Mouse (Mus musculus) gastrocnemius, postnatal 14 days (tissue): ENCODE results near the gene Ifna13. TPM values are rescaled to one million over a fixed set of nuclear protein-coding genes. Genes with fewer than 3 reads are reported as not detected.

Experiments
- DNase-seq: peaks from one replicate; pipeline ENCODE4 v3.0.0; 2021; ENCODE audit warnings: mixed read lengths
- intact Hi-C: fragments of 180-260 bp; cut with DNase I; formaldehyde crosslinking; loops from one replicate; pipeline ENCODE4 v1.15.1; 2025; ENCODE audit warnings: low total_unique reads
- long read RNA-seq, 2 experiments: library from polyadenylated mRNA; stranded (forward); transcript quantifications; one replicate each; pipeline ENCODE4 v2.0.0; 2021
- total RNA-seq, 2 experiments: library from RNA; stranded (reverse); gene quantifications; 2 replicates each; pipeline ENCODE4 v1.2.3; 2021

Gene Ifna13
- not detected for total RNA-seq
- long read RNA-seq, experiment 1: 0 reads
- long read RNA-seq, experiment 2: 0 reads

DNA sequence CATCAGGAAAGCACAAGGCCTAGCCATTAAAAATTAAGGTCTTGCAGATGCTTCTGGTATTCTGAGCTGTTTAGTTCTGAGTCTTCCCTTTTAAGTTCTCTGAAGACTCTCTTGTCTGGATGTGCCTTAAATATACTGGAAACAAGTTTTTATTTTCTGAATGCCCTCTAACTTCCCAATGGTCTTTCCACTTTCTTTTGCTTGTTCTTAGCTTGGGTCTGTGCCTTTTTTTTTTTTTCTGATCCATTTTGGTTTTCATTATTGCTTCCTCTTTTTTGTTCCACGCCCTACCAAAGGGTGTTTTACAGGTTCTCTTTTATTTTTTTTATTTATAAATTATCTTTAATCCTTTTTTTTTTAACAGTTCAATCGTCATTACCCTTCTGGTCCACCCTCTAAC is at the start of gene Ifna13:
Gene Ifna13, minus strand, starts transcription at position 101 of the 400 bp plus-strand sequence.
- no peak for DNase-seq
- intact Hi-C loops: no loop called here

DNA sequence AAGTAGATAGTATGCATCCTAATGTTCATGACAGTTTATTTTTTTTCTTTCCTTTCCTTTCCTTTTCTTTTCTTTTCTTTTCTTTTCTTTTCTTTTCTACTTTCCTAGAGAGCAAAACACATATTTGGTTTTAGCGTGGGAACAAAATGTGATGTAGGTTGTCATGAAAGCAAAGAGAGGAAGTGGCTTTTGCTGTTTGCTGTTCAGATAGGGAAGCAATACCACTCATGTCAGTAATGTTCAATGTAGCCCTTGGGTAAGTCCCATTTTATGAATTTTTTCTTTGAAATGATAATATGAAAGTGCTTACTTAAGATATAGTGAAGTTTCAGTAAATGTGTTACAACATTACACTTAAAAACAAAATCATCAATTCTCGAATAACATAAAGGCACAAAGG is 49.1 kb upstream of the Ifna13 start:
- intact Hi-C loops: no loop called here
- no peak for DNase-seq

DNA sequence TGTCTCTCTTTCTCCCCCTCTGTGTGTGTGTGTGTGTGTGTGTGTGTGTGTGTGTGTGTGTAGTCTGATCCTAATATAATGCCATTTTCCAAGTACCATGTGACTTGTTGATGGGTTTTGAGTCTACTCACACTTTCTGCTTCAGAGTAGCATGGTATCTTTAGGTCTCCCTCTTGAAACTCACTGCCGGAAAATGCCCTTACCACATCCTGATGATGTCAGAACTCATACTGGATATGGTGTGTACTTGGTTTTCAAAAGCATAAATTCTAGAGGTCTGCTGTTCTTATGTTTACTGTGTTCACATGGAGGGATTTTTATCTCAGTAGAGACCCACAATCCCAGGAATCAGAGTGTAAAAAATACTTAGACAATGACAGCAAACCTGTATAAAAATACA is 48.3 kb upstream of the Ifna13 start:
- intact Hi-C loops: no loop called here
- DNase-seq: no peak

DNA sequence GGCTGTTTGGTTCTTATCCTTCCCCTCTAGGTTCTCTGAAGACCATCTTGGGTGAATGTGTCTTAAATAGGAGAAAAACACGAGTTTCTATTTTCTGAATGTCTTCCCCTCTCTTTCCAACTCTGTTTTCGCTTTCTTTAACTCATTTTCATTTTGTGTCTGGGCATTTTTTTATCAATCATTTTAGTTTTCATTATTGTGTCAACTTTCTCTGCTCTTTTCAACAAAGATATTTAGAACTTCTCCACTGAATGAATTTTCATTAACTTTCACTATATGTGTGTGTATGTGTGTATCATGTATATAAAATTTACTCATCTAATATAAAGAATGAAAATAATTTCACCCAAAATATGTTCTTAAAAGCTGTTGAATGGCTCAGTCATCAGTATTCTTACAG is 47.0 kb upstream of the Ifna13 start, which contains the start of gene Ifnab:
Gene Ifnab, minus strand, starts transcription at position 101 of the 400 bp plus-strand sequence.
- intact Hi-C loops: no loop called here
- no peak for DNase-seq

DNA sequence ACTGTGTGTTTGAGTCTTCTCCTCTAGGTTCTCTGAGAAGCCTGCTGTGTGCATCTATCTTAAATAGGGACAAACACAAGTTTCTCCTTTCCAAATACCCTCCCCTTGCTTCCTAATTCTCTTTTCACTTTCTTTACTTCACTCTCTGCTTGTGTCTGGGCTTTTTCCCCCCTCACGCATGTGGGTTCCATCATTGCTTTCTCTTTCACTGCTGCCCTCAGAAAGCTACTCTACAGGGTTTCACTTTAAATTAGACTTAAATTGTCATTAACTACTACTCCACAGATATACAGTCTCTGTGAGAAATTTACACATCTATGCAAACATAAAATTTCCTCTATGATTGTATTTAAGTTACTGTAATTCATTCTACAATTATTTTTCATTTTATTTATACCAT is 39.6 kb upstream of the Ifna13 start, which contains the start of gene Ifna2:
Gene Ifna2, minus strand, starts transcription at position 101 of the 400 bp plus-strand sequence.
- intact Hi-C loops: no loop called here
- no peak for DNase-seq

DNA sequence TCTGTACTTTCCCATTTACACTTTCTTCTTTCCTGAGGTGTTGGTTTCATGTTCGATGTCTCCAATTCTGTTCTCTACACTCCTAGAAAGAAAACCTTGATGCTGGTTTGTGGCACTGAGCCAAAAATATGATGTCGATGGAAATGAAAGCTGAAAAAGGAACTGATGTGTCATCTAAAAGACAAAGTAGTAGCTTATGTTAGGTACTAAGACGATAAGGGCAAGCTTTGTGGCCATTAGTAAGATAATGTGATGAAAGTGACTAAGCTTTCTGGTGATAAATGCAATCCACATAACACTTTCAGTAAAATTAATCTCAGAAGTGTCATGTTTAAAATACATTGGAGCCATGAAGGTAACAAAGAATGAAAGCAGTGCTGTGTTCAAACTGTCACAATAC is 37.1 kb upstream of the Ifna13 start:
- no peak for DNase-seq
- intact Hi-C loops: no loop called here

DNA sequence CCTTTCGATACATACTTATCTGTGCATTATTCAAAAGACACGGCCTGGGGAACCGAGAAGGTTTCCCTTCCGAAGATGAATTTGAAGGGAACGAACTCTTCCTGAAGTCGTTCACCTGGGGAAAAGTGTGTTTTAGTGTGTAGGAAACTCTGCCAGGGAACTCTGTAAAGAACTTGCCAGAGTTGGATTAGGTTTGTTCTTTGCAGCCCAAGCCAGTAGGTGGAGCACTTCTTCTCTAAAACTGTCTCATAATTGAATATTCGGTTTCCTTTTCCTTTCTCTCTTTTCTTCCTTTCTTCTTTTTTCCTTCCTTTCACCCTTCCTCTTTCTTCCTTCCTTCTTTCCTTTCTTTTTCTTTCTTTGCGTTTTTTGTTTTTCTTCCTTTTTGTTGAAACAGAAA is 36.1 kb upstream of the Ifna13 start:
- no peak for DNase-seq
- intact Hi-C loops: no loop called here

DNA sequence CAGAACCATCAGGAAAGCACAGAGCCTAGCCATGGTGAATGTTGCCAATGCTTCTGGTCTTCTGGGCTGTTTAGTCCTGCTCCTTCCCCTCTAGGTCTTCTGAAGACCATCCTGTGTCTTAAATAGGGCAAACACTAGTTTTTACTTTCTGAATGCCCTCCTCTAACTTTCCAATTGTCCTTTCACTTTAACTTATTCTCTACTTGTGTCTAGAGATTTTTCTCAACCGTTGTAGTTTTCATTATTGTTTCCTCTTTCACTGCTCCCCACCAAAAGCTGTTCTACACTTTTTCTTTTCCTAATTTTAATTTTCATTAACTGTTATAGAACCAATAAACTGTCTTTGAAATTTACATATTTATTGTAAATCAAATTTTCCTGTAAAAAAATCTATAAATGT is 32.6 kb upstream of the Ifna13 start, which contains the start of gene Ifna16:
Gene Ifna16, minus strand, starts transcription at position 101 of the 400 bp plus-strand sequence.
- no peak for DNase-seq

DNA sequence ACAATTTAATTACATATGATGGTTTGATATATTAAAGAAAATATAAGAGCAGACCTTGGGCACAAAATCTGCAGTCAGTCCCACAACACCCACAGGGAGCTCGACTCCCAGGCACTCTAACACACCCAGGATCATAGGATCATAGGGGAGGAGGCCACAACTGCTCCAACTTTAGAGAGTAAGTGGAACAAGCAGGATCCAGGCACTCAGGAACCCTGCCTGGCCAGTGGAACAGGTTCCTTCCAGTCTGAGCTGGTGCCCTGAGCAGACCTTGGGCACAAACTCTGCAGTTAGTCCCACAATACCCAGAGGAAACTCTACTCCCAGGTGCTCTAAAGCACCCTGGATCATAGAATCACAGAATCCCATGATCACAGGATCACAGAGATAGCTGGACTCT is 11.2 kb upstream of the Ifna13 start:
- intact Hi-C loops: no loop called here

More for the DNA sequence above, 32.6 kb upstream of the Ifna13 start, which contains the start of gene Ifna16:
- intact Hi-C loops: no loop called here

DNA sequence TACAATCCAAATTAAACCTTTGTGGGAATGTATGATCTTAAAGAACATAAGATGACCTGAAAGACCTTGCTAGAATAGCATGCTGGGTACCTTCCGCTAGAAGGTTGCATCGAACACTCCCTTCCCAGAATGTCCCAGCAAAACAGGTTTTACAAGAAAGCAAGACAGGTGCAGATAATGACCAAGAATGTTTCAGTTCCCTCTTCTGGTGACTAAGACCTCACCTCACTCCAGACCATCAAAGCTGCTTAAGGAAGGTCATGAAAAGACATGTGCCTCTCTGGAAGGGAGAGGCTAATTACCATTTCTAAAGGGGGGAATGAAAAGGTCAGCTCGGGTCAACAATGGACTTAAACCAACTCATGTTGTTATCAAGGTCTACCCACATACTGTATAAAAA is 9.4 kb upstream of the Ifna13 start:
- no peak for DNase-seq

More for the DNA sequence above, 11.2 kb upstream of the Ifna13 start:
- no peak for DNase-seq

DNA sequence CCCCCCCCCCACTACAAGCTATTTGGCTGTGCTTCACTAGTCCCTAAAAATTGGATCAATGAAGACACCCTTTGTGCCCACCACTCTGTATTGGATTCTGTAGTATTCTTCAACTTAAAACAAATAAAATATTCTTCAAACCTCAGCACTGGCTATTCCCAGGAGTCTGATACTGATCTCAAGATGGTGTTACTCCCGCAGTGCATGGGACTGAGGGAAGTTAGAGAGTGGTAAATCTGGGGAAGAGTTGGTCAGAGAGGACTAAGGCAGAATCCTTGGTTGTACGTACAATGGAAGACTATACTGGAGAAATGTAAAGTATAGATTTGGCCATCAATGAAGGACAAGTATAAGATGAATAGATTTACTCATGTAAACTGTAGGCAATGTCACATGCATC is 1.7 kb downstream of the Ifna13 start:
- DNase-seq: no peak
- intact Hi-C loops: no loop called here

More for the DNA sequence above, 9.4 kb upstream of the Ifna13 start:
- intact Hi-C loops: no loop called here

DNA sequence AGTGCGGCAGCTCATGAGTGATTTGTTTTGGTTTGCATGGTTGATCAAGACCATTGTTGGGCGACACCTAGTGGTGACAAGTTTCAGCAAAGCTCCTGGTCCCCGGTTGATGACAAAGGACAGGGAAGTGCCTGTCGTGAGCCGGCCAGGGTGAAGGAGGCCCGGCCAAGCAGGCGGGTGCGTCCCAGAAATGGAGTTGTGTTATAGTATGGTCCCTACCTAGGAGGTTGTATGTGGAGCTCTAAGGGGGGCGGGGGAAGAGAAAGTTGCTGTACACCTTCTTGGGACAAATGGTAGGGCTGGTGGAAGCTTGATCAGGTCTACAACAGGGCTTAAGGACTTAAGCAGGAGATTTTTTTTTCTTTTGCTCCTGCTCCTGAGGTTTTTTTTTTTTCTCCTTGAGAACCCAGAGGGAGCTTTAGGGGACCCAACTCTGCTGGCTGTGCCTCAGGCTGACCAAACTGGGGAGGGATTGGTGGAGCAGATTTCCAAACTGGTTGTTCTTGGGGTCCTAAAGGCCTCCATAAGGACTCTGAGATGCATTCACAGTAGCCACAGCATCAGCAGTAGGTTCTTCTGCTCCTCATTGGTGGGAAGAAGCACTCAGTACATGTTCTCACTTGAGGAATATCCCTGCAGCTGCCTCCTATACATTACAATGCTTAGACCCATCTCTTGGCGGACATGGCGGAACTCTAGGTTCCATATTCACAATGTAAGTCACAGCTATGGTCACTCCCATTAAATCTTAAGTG is 3.0 kb downstream of the Ifna13 start:
- peak; percentile 89 for DNase-seq
- intact Hi-C loops: no loop called here

DNA sequence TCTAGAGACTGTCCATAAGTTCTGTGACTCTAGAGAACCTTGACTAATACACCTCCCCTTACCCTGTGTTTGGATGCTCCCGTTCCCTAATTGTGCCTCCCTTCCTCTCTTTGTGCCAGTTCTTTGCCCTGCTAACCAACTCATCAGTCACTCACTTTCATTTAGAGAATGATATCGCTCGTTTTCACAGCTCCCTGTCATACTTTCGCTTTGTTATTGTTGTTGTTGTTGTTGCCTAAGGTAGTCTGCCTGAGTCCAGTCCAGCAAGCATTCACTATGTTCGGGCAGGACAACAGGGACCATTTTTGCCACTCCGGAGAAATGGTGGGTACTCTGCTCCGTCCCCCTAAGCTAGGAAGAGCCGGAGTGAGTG is 3.6 kb downstream of the Ifna13 start:
- intact Hi-C loops: no loop called here
- no peak for DNase-seq

DNA sequence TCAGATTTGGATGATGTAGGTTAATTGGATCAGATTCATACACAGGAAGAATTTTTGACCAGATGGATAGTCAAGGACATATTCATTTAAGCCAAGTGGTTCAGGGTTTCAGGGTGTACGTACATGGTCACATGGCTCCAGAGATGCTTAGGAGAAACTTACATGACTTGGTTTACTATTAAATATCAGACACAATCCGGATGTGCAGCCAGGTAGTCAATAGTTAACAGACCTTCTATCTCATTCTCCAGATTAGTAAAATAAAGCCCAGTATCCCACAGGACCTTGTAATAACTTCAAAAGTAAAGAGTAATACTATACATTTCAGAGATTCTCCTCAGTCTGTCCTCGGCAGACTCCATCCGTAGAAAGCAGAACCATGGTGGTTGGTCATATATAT is 9.9 kb downstream of the Ifna13 start, which contains the start of gene C87499:
Gene C87499, minus strand, starts transcription at position 101 of the 400 bp plus-strand sequence.
- intact Hi-C loops: no loop called here
- DNase-seq: no peak

DNA sequence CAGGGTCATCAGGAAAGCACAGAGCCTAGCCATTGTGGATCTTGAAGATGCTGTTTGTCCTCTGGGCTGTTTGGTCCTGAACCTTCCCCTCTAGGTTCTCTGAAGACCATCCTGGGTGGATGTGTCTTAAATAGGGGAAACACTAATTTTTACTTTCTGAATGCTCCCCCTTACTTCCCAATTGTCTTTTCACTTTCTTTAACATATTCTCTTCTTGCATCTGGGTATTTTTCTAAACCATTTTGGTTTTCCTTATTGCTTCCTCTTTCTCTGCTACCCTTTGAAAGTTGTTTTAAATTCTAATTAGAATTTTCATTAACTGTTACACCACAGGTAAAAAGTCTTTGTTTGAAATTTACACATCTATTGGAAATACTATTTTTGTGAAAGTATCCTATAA is 41.0 kb downstream of the Ifna13 start, which contains the start of gene Ifna12:
Gene Ifna12, minus strand, starts transcription at position 101 of the 400 bp plus-strand sequence.
- DNase-seq: no peak
- intact Hi-C loops: no loop called here

Other genes with a start within 250 kb of the Ifna13 start
- 1 to 10 TPM; 1.5 to 1.9 TPM for gene Hacd4, start 205.5 kb downstream of the Ifna13 start, total RNA-seq
- not detected for gene Ifnb1, start 121.7 kb downstream of the Ifna13 start, total RNA-seq
- not detected for gene Ifna15, start 86.2 kb downstream of the Ifna13 start, total RNA-seq
- not detected for gene Ifna14, start 72.7 kb downstream of the Ifna13 start, total RNA-seq
- not detected for gene Ifna9, start 52.1 kb downstream of the Ifna13 start, total RNA-seq
- not detected for gene Ifna12, start 41.1 kb downstream of the Ifna13 start, total RNA-seq
- not detected for gene C87499, start 10.0 kb downstream of the Ifna13 start, total RNA-seq
- not detected for gene Ifna16, start 32.5 kb upstream of the Ifna13 start, total RNA-seq
- gene Ifna2, start 39.5 kb upstream of the Ifna13 start, total RNA-seq: not detected
- gene Ifnab, start 46.9 kb upstream of the Ifna13 start, total RNA-seq: not detected
- gene Gm26566, start 77.3 kb upstream of the Ifna13 start, total RNA-seq: under 1 TPM in 1 of 2 experiments, not detected in 1; 0.41 TPM
- gene Klhl9, start 78.0 kb upstream of the Ifna13 start, total RNA-seq: 10 to 100 TPM; 51.0 to 57.1 TPM
- gene Gm13271, start 110.4 kb upstream of the Ifna13 start, total RNA-seq: not detected
- gene Gm13283, start 115.7 kb upstream of the Ifna13 start, total RNA-seq: not detected
- not detected for gene Gm13290, start 129.4 kb upstream of the Ifna13 start, total RNA-seq
- gene Gm13289, start 132.5 kb upstream of the Ifna13 start, total RNA-seq: not detected
- gene Gm13272, start 135.4 kb upstream of the Ifna13 start, total RNA-seq: not detected
- not detected for gene Ifnz, start 137.7 kb upstream of the Ifna13 start, total RNA-seq
- not detected for gene Gm13276, start 141.2 kb upstream of the Ifna13 start, total RNA-seq
- gene Gm13277, start 144.2 kb upstream of the Ifna13 start, total RNA-seq: not detected
- gene Gm13278, start 147.1 kb upstream of the Ifna13 start, total RNA-seq: not detected
- gene Gm13275, start 150.0 kb upstream of the Ifna13 start, total RNA-seq: not detected
- gene Gm13279, start 152.9 kb upstream of the Ifna13 start, total RNA-seq: not detected
- not detected for gene Gm13285, start 155.2 kb upstream of the Ifna13 start, total RNA-seq
- gene Gm13287, start 158.8 kb upstream of the Ifna13 start, total RNA-seq: not detected
- gene Gm13288, start 161.1 kb upstream of the Ifna13 start, total RNA-seq: not detected
- gene Ifna7, start 171.8 kb upstream of the Ifna13 start, total RNA-seq: not detected
- not detected for gene Ifna11, start 175.5 kb upstream of the Ifna13 start, total RNA-seq
- gene Ifna6, start 183.0 kb upstream of the Ifna13 start, total RNA-seq: not detected
- not detected for gene Ifna5, start 191.1 kb upstream of the Ifna13 start, total RNA-seq
- gene Ifna4, start 197.4 kb upstream of the Ifna13 start, total RNA-seq: not detected
- gene Ifna1, start 205.6 kb upstream of the Ifna13 start, total RNA-seq: not detected
- gene Ifne, start 235.7 kb upstream of the Ifna13 start, total RNA-seq: not detected